In genomic region chr1:151572601-151573320, GRCm38 (mm10) we compare ENCODE assay signal across 11 mouse cellular contexts. TPM values are rescaled to one million over a fixed set of nuclear protein-coding genes. Genes with fewer than 3 reads are reported as not detected.
A peak's percentile ranks its signal among the peaks of the same experiment; 100 is the strongest.
DNase-seq lines count a peak whose midpoint lies in the region; ATAC-seq and TF ChIP-seq lines count a peak whose summit lies in the region.
"Had no signal": no experiment of that assay in that cellular context is flagged by ENCODE, and none has a peak within 500 bp of the region (broad histone marks: within the 10 kb centered on the region; RNA-seq: fewer than 3 reads in every experiment).

No protein-coding gene starts in this region.

- 0 out of 2 replicates have a peak, but pooled peaks have one; percentile 6 for TF ChIP-seq CTCF in lung, postnatal 0 days (IDR thresholded peaks at IDR 0.05)
- no peak for TF ChIP-seq CTCF in lung, adult 2 months (IDR thresholded peaks at IDR 0.05; ENCODE audit: insufficient read depth, low read length)

- TF ChIP-seq POLR2A in lung, adult 2 months (IDR thresholded peaks at IDR 0.05; ENCODE audit: borderline replicate concordance, extremely low read depth, low read depth, low read length) = no peak

- peaks cover 5 to 12% of the 10 kb centered on the region in 2 experiments for H3K4me1 ChIP-seq in heart, embryonic 14.5 days (ENCODE audit: control insufficient read depth in 2 of 2, insufficient read depth in 2 of 2, low read length in 2 of 2)
- peaks cover 6% of the 10 kb centered on the region; the same call in 1 of the 2 replicates for H3K4me1 ChIP-seq in lung, postnatal 0 days (ENCODE audit: insufficient read depth, low read depth, low read length)
- no peaks in the 10 kb centered on the region for H3K4me1 ChIP-seq in lung, adult 2 months (ENCODE audit: control insufficient read depth, insufficient read depth, low read length)
- H3K4me1 ChIP-seq in stomach, embryonic 16.5 days (ENCODE audit: control insufficient read depth, insufficient read depth, low read length) = peaks cover 8% of the 10 kb centered on the region; the same call in 1 of the 2 replicates

- H3K9ac ChIP-seq in heart, embryonic 14.5 days (ENCODE audit: low read length) = no peak overlapping the region
- H3K9ac ChIP-seq in lung, postnatal 0 days (replicated peaks; ENCODE audit: low read depth) = no peak overlapping the region
- H3K9ac ChIP-seq in stomach, embryonic 16.5 days (ENCODE audit: low read length) = 0 out of 2 replicates have a peak overlapping the region, but pooled peaks have one; percentile 44
- H3K9ac ChIP-seq: hindbrain, embryonic 13.5 days had no signal

- DNase-seq in heart, adult 9 months (ENCODE audit: low spot score in 2 of 2) = no peak
- no peak for DNase-seq in lung, postnatal 0 days (ENCODE audit: low spot score)
- no peak for DNase-seq in lung, adult 2 months
- DNase-seq in frontal cortex, postnatal 36 days (ENCODE audit: low spot score in 2 of 2) = no peak
- no peak for DNase-seq in B cell, adult 2 months
- DNase-seq: kidney, postnatal 14 days; thymus, adult 18-20 months had no signal

- no peaks in the 10 kb centered on the region for H3K9me3 ChIP-seq in heart, embryonic 14.5 days (ENCODE audit: control insufficient read depth, low read length)
- H3K9me3 ChIP-seq in lung, postnatal 0 days (ENCODE audit: low read length) = no peaks in the 10 kb centered on the region
- no peaks in the 10 kb centered on the region for H3K9me3 ChIP-seq in stomach, embryonic 16.5 days (replicated peaks; ENCODE audit: control insufficient read depth, low read length)
- H3K9me3 ChIP-seq: hindbrain, embryonic 13.5 days had no signal

- 0 out of 4 replicates have a peak overlapping the region, but pooled peaks of 1 of the 2 experiments have one; percentile 9 for H3K27ac ChIP-seq in heart, embryonic 14.5 days (replicated peaks in 1 of 2; ENCODE audit: control insufficient read depth in 1 of 2, insufficient read depth in 1 of 2, low read depth in 2 of 2, low read length in 2 of 2)
- no peak overlapping the region for H3K27ac ChIP-seq in lung, postnatal 0 days (ENCODE audit: low read length)
- no peak overlapping the region for H3K27ac ChIP-seq in stomach, embryonic 16.5 days (ENCODE audit: low read length)
- H3K27ac ChIP-seq: hindbrain, embryonic 13.5 days had no signal

- H3K4me3 ChIP-seq in heart, embryonic 14.5 days (ENCODE audit: control insufficient read depth in 1 of 2, insufficient read depth in 1 of 2, low read depth in 1 of 2, low read length in 2 of 2) = no peak overlapping the region
- H3K4me3 ChIP-seq in lung, postnatal 0 days (ENCODE audit: low read depth, low read length) = no peak overlapping the region
- no peak overlapping the region for H3K4me3 ChIP-seq in lung, adult 2 months (replicated peaks; ENCODE audit: extremely low read depth, low read depth, low read length)
- peak overlapping the region; percentile 13 for H3K4me3 ChIP-seq in stomach, embryonic 16.5 days (replicated peaks; ENCODE audit: low read length)
- H3K4me3 ChIP-seq: hindbrain, embryonic 13.5 days had no signal

- H3K36me3 ChIP-seq in heart, embryonic 14.5 days (ENCODE audit: control insufficient read depth, insufficient read depth, low read length) = no peaks in the 10 kb centered on the region
- no peaks in the 10 kb centered on the region for H3K36me3 ChIP-seq in lung, postnatal 0 days (ENCODE audit: insufficient read depth, low read length)
- no peaks in the 10 kb centered on the region for H3K36me3 ChIP-seq in stomach, embryonic 16.5 days (ENCODE audit: control insufficient read depth, insufficient read depth, low read length)
- H3K36me3 ChIP-seq: hindbrain, embryonic 13.5 days had no signal

- TF ChIP-seq EP300 in lung, postnatal 0 days (IDR thresholded peaks at IDR 0.05) = no peak

- WGBS in heart, embryonic 14.5 days = 82% methylated on average over 7 of the region's 7 CpGs
- WGBS in lung, postnatal 0 days = 70% methylated on average over 7 of the region's 7 CpGs
- 62% methylated on average over 7 of the region's 7 CpGs for WGBS in lung, adult 2 months
- WGBS in stomach, embryonic 16.5 days = 73% methylated on average over 7 of the region's 7 CpGs

- no peaks in the 10 kb centered on the region for H3K27me3 ChIP-seq in heart, embryonic 14.5 days (ENCODE audit: control insufficient read depth, insufficient read depth, low read length)
- H3K27me3 ChIP-seq in lung, postnatal 0 days (replicated peaks; ENCODE audit: insufficient read depth, low read length) = no peaks in the 10 kb centered on the region
- no peaks in the 10 kb centered on the region; the same call in 1 of the 2 replicates for H3K27me3 ChIP-seq in stomach, embryonic 16.5 days (ENCODE audit: control insufficient read depth, insufficient read depth, low read length)

- peak overlapping the region; percentile 93 for H3K4me2 ChIP-seq in heart, embryonic 14.5 days (ENCODE audit: low read length)
- peak overlapping the region; percentile 73; the same call in 1 of the 2 replicates for H3K4me2 ChIP-seq in lung, postnatal 0 days (replicated peaks; ENCODE audit: low read depth, low read length)
- H3K4me2 ChIP-seq in stomach, embryonic 16.5 days (ENCODE audit: low read depth, low read length) = peak overlapping the region; percentile 94

- no peak for ATAC-seq in heart, embryonic 14.5 days (ENCODE audit: insufficient number of reproducible peaks, insufficient read depth, low FRiP score, low read depth)
- ATAC-seq in lung, postnatal 0 days = no peak
- peak; percentile 12 for ATAC-seq in activated CD4-positive, CD25-positive, alpha-beta regulatory T cell, adult 4 months
- ATAC-seq in stomach, embryonic 16.5 days (ENCODE audit: insufficient read depth, low FRiP score) = no peak

RNA-seq across cellular contexts. Expression of gene Fam129a, which starts 1.8 kb away (rescaled TPM):
- 4.4 and 5.8 TPM in 2 replicates for polyA plus RNA-seq in heart, embryonic 14.5 days (2014; fragmentation: Nextera tagmentation; extraction: Ambion mirVana)
- polyA plus RNA-seq in lung, postnatal 0 days (2015; fragmentation: Nextera tagmentation; extraction: Ambion mirVana) = 12.9 and 13.1 TPM in 2 replicates
- polyA plus RNA-seq in lung, adult 2 months (2012; rRNA removed) = 14.7 and 22.4 TPM in 2 replicates
- polyA plus RNA-seq in activated CD4-positive, CD25-positive, alpha-beta regulatory T cell, adult 4 months (2017; shearing (Covaris generic)) = 10 to 100 TPM; 47.7 to 72.5 TPM
- 22.7 and 25.0 TPM in 2 replicates for polyA plus RNA-seq in stomach, embryonic 16.5 days (2015; fragmentation: Nextera tagmentation; extraction: Ambion mirVana)
